Mouse (Mus musculus) embryonic fibroblast, embryonic 13.5 days (primary cell): ENCODE results near the gene Abtb1.

ENCODE experiments used
- CTCF ChIP-seq: IDR thresholded peaks from 2 replicates; pipeline ENCODE4 v1.5.1; 2011; ENCODE audit warnings: mild to moderate bottlenecking, control low read depth, low read length, moderate library complexity, borderline replicate concordance; ENCODE audit not compliant: insufficient read depth
- POLR2A ChIP-seq: IDR thresholded peaks from 2 replicates; pipeline ENCODE4 v1.6.1; 2011; ENCODE audit warnings: low read depth, mild to moderate bottlenecking, control low read depth, low read length, moderate library complexity

DNA sequence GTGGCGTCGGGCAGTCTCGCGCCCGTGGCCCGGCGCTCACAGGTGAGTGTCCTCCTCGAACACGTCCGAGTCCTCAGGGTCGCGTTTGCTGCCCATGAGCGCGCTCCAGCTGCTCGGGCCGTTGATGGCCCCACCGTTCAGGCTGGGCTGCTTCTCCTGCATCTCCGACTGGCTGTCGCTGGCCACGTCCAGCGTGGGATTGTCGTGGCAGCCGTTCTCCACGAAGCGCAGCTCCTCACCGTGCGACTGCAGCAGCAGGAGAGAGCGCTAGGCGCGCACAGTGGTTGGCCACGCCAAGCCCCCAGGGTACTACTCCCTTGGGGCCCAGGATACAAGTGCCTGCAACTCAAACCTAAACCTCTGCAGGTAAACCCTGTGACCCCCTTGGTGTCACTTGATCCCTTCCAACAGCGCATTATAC is 957 bp upstream of the Abtb1 start:
- no peak for TF ChIP-seq CTCF
- no peak for TF ChIP-seq POLR2A
